Mouse (Mus musculus) midbrain, postnatal 0 days (tissue): ENCODE data around the gene Cux2. TPM values are rescaled to one million over a fixed set of nuclear protein-coding genes. Genes with fewer than 3 reads are reported as not detected.

Source experiments
- ATAC-seq: fragments of 200-750 bp; cut with Nextera tagmentation; 2 replicates; pipeline ENCODE4 v1.8.0; 2017; ENCODE audit warnings: moderate number of reproducible peaks, mild to moderate bottlenecking, moderate TSS enrichment, moderate library complexity; ENCODE audit not compliant: low FRiP score
- DNase-seq: peaks from one replicate; pipeline ENCODE4 v3.0.0-alpha.2; 2015; ENCODE audit warnings: low spot score
- H3K27ac ChIP-seq: fragments of 300-500 bp; sonication (generic); 2 replicates; pipeline ENCODE4 v1.5.1; 2014; ENCODE audit warnings: low read depth, mild to moderate bottlenecking, low read length, mixed read lengths
- H3K27me3 ChIP-seq: fragments of 300-500 bp; sonication (generic); 2 replicates; pipeline ENCODE4 v1.6.1; 2014; ENCODE audit warnings: low read length, control low read depth, mixed read lengths; ENCODE audit not compliant: insufficient read depth
- H3K36me3 ChIP-seq: fragments of 300-500 bp; sonication (generic); 2 replicates; pipeline ENCODE4 v1.6.1; 2014; ENCODE audit warnings: low read length, control low read depth, mixed read lengths; ENCODE audit not compliant: insufficient read depth
- H3K4me1 ChIP-seq: fragments of 300-500 bp; sonication (generic); 2 replicates; pipeline ENCODE4 v1.6.1; 2014; ENCODE audit warnings: mild to moderate bottlenecking, control low read depth, antibody characterized with exemption, low read length, mixed read lengths; ENCODE audit not compliant: insufficient read depth
- H3K4me2 ChIP-seq: fragments of 300-500 bp; sonication (generic); 2 replicates; pipeline ENCODE4 v1.6.1; 2014; ENCODE audit warnings: low read depth, mild to moderate bottlenecking, low read length, mixed read lengths; ENCODE audit not compliant: poor library complexity, severe bottlenecking
- H3K4me3 ChIP-seq: fragments of 300-500 bp; sonication (generic); 2 replicates; pipeline ENCODE4 v1.5.1; 2014; ENCODE audit warnings: low read depth, mild to moderate bottlenecking, low read length, moderate library complexity
- H3K9ac ChIP-seq: fragments of 300-500 bp; sonication (generic); replicated peaks from 2 replicates; pipeline ENCODE4 v1.6.1; 2014; ENCODE audit warnings: mild to moderate bottlenecking, low read length, moderate library complexity, mixed read lengths; ENCODE audit not compliant: poor library complexity, severe bottlenecking
- H3K9me3 ChIP-seq: fragments of 300-500 bp; sonication (generic); 2 replicates; pipeline ENCODE4 v1.6.1; 2016; ENCODE audit warnings: low read length, control low read depth
- CTCF ChIP-seq: IDR thresholded peaks from 2 replicates; pipeline ENCODE4 v1.5.1; 2016; ENCODE audit warnings: antibody characterized with exemption, mild to moderate bottlenecking
- WGBS: fragments of 180-500 bp; shearing (Covaris S2); extraction: QIAGEN DNeasy Blood & Tissue Kit; methylation state at CpG from one replicate; pipeline ENCODE4 v1.1.7; 2014; 5-methylcytosine and 5-hydroxymethylcytosine counted together
- polyA plus RNA-seq: library from polyadenylated mRNA; unstranded; fragments of >200 nt; fragmentation: Nextera tagmentation; extraction: Ambion mirVana; gene quantifications from 2 replicates; pipeline ENCODE4 v1.2.1, GENCODE M21; 2015
- total RNA-seq: library from RNA; depleted of rRNA; stranded (reverse); fragments of >200 nt; gene quantifications from 2 replicates; pipeline ENCODE4 v1.2.3, GENCODE M21; 2014

Gene Cux2
- total and polyA plus RNA-seq, 2 experiments from 2014 or later, result 17.4 to 40.1 TPM

DNA sequence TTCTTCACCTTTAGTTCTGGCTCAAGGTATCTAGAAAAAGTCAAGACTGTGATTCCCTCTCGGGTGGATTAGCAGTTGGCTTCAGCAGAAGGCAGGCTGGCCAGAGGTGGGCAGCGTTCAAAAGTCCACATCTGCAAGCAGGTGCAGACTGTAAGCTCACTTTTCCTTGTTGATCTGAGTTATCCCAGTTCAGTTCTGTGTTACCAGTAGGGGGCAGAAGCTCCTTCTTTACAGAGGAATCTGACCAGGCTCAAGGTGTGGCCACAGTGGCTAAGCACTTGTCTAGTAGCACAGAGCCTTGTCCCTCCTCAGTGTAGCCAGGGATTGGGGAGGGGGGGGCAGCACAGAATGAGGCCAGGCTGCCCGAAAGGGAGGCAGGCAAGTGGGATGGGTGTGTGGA is 234.8 kb downstream of the Cux2 start:
- 59% methylated on average over 3 of the region's 3 CpGs for WGBS
- peaks cover 77% of the 10 kb centered on the region for H3K36me3 ChIP-seq

DNA sequence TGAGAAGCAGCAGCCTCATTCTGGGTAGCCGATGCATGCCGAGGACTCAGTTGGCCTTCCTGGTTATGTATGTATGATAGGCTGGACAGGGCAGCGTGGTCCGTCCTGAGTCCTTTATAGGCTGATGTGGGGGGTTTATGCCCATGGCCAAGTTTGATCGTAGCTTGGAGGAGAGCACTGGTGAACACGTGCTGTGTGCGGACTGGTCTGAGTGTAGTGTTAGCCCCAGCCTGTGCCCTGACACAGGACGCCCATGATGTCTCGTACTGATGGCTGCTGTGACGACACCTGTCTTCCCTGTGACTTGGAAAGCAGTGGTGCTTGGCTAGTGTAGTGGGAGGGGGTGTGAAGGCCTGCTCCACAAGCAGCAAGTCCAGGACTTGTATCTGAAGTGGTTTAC is 236.2 kb downstream of the Cux2 start:
- Histone ChIP-seq H3K4me3 (no peak overlapping the region), H3K4me2 (no peak overlapping the region), H3K9ac (no peak overlapping the region), H3K27ac (no peak overlapping the region), H3K4me1 (no peaks in the 10 kb centered on the region), H3K9me3 (no peaks in the 10 kb centered on the region), H3K27me3 (no peaks in the 10 kb centered on the region), H3K36me3 (peaks cover 64% of the 10 kb centered on the region)
- no peak for DNase-seq
- no peak for ATAC-seq
- no peak for TF ChIP-seq CTCF
- WGBS, result 92% methylated on average over 10 of the region's 10 CpGs

More for the DNA sequence above, 234.8 kb downstream of the Cux2 start:
- no peaks in the 10 kb centered on the region for H3K27me3 ChIP-seq
- H3K9ac ChIP-seq, result no peak overlapping the region
- H3K4me1 ChIP-seq, result no peaks in the 10 kb centered on the region
- ATAC-seq (no peak), DNase-seq (peak; percentile 73)
- no peaks in the 10 kb centered on the region for H3K9me3 ChIP-seq
- peak; percentile 77 for TF ChIP-seq CTCF
- no peak overlapping the region for H3K27ac ChIP-seq
- no peak overlapping the region for H3K4me3 ChIP-seq
- no peak overlapping the region for H3K4me2 ChIP-seq

DNA sequence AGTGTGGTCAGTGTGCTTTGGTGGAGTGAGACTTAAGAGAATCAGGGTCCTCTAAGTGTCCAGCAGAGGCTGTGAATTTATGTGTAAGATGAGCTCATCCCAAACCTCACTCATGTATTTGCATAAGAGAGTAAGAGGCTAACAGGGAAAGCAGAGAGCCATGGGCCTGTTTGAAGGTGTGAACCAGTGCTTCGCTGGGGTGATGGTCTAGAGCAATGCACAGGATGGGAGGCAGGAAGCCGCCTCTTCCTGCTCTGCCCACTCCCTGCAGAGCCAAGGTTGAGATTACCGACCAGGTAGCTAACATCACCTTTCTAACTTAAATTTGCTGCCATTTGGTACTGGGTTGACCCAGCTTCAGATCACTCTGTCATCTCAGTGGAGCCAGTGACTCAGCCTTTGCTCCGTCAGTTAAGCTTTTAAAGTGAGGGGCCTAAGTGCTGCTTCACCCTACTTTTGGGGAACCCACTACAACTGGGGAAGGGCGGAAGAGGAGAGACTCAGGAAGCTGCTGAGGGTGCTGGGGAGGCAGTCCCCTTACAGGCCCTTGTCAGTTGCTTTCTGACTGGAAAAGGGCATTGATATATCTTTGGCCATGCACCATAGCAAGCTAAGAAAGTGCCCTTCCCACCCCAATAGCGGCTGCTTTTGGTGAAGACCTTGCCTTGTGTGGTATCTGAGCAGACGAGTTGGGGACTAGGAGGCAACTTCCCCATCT is 237.2 kb downstream of the Cux2 start:
- WGBS, result 90% methylated on average over 7 of the region's 7 CpGs
- Histone ChIP-seq H3K27ac (no peak overlapping the region), H3K4me2 (no peak overlapping the region), H3K27me3 (no peaks in the 10 kb centered on the region), H3K4me1 (no peaks in the 10 kb centered on the region), H3K36me3 (peaks cover 54% of the 10 kb centered on the region), H3K9ac (no peak overlapping the region), H3K9me3 (no peaks in the 10 kb centered on the region), H3K4me3 (no peak overlapping the region)
- ATAC-seq (no peak), DNase-seq (no peak)
- no peak for TF ChIP-seq CTCF

DNA sequence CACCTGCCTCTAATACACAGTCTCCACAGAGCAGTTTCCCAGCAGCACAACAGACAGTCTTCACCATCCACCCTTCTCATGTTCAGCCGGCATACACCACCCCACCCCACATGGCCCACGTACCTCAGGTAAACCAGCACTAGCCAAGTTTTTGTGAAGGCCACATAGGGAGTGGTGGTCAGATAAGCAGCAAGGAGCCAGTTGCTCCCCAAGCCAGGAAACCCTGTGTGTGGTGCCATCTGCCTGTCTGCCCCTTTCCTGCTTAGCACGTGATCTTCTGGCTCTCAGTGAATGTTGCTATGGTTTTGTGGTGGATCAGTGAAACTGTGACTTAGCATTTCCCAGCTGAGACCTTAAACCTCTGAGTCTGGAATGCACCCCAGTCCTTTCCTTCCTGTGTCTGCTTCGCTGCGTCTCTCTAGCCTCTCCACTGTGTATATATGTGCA is 238.4 kb downstream of the Cux2 start:
- no peak overlapping the region for H3K9ac ChIP-seq
- H3K4me2 ChIP-seq, result no peak overlapping the region
- no peak overlapping the region for H3K4me3 ChIP-seq
- DNase-seq (no peak), ATAC-seq (no peak)
- H3K9me3 ChIP-seq, result no peaks in the 10 kb centered on the region
- WGBS, result 88% methylated on average over 5 of the region's 5 CpGs
- H3K27me3 ChIP-seq, result no peaks in the 10 kb centered on the region
- TF ChIP-seq CTCF, result no peak
- no peak overlapping the region for H3K27ac ChIP-seq
- no peaks in the 10 kb centered on the region for H3K4me1 ChIP-seq
- peaks cover 44% of the 10 kb centered on the region for H3K36me3 ChIP-seq

DNA sequence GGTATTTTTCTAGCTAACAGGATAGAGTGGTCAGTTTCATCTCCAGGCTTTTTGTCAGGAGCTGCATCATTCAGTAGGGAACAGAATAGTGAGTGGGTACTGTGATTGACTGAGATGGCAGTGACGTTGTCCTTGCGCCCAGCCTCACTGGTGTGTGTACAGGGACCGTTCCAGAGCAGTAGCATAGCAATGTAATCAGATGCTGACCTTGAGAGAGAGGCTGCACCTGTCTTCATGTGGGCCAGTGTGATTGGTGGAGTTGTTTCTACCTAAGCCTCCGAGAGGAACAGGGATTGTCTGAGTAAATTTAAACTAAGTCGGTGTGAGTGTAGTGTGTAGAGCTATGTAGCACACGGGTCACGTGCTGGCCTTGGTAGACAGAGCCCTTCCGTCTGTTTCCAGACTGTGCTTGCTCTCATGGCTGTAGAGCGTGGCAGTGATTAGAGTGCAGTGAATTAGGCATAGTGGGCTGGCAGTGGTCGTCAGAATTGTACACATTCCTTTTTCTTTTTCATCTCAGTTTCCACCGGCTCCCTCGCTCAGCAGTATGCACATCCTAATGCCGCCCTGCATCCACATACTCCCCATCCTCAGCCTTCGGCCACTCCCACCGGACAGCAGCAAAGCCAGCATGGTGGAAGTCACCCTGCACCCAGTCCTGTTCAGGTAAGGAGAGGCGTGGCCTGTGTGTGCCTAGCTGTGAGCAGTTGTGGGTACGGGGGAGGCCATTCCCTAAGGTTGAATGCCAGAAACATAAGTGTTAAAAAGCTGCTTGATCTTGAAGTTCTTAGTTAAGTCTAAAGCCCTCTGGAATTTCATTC is 239.4 kb downstream of the Cux2 start:
- WGBS, result 90% methylated on average over 17 of the region's 17 CpGs
- no peaks in the 10 kb centered on the region for H3K27me3 ChIP-seq
- H3K9ac ChIP-seq, result no peak overlapping the region
- ATAC-seq (no peak), DNase-seq (no peak)
- no peak overlapping the region for H3K4me3 ChIP-seq
- H3K4me1 ChIP-seq, result no peaks in the 10 kb centered on the region
- no peak overlapping the region for H3K4me2 ChIP-seq
- H3K36me3 ChIP-seq, result peaks cover 37% of the 10 kb centered on the region
- no peaks in the 10 kb centered on the region for H3K9me3 ChIP-seq
- no peak overlapping the region for H3K27ac ChIP-seq
- no peak for TF ChIP-seq CTCF

GRCm38 (mm10) chr5:121809667-121810224 is 240.2 kb downstream of the Cux2 start:
- Histone ChIP-seq H3K4me2 (no peak overlapping the region), H3K4me3 (no peak overlapping the region), H3K9ac (no peak overlapping the region), H3K27me3 (no peaks in the 10 kb centered on the region), H3K36me3 (peaks cover 37% of the 10 kb centered on the region), H3K4me1 (no peaks in the 10 kb centered on the region), H3K9me3 (no peaks in the 10 kb centered on the region), H3K27ac (no peak overlapping the region)
- ATAC-seq (no peak), DNase-seq (no peak)
- 76% methylated on average over 5 of the region's 5 CpGs for WGBS
- no peak for TF ChIP-seq CTCF
